Comparison of ENCODE assay signal across 12 mouse cellular contexts in the genomic region with DNA sequence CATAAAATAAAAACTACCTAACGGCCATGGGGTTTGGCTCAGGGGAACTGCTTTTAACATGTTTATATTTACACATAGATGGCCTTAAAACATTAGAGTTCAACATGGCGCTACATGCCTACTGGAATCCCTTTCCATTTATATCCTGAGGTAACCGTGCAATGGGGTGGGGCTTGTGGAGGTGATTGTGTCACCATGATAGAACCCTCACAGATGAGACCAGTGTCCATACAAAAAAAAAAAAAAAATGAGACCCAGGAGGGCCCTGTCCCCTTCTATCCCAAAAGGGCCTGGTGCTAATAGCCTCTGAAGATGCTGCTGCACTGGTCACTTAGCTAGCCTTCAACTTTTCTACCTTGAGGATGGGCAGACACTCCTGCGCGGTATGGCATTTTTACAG.
DNase-seq lines count a peak whose midpoint lies in the region; ATAC-seq and TF ChIP-seq lines count a peak whose summit lies in the region.
"Had no signal": no experiment of that assay in that cellular context is flagged by ENCODE, and none has a peak within 500 bp of the region (broad histone marks: within the 10 kb centered on the region; RNA-seq: fewer than 3 reads in every experiment).

No protein-coding gene starts in this region.

- no peak for TF ChIP-seq CTCF in layer of hippocampus, adult 2 months (conservative IDR thresholded peaks at IDR 0.05)
- TF ChIP-seq CTCF in cortical plate, adult 2 months (IDR thresholded peaks at IDR 0.05; ENCODE audit: extremely low read depth, insufficient read depth, low read length): no peak

- H3K9ac ChIP-seq in liver, embryonic 16.5 days (ENCODE audit: low read depth, low read length): no peak overlapping the region
- H3K9ac ChIP-seq: hindbrain, embryonic 12.5 days had no signal

- H3K9me3 ChIP-seq in liver, embryonic 16.5 days (replicated peaks; ENCODE audit: control insufficient read depth, low read length): no peaks in the 10 kb centered on the region
- H3K9me3 ChIP-seq: hindbrain, embryonic 12.5 days had no signal

- 75% methylated on average over 5 of the region's 5 CpGs for WGBS in liver, embryonic 16.5 days (ENCODE audit: insufficient replicate concordance)

- no peaks in the 10 kb centered on the region for H3K27me3 ChIP-seq in liver, embryonic 16.5 days (ENCODE audit: control insufficient read depth, insufficient read depth, low read depth, low read length)
- H3K27me3 ChIP-seq: hindbrain, embryonic 12.5 days had no signal

- TF ChIP-seq POLR2A in cortical plate, adult 2 months (IDR thresholded peaks at IDR 0.05; ENCODE audit: extremely low read depth, insufficient read depth, low read length): no peak

- no peak overlapping the region for H3K4me3 ChIP-seq in layer of hippocampus, adult 2 months
- H3K4me3 ChIP-seq in cortical plate, adult 2 months (ENCODE audit: insufficient read depth, low read length): no peak overlapping the region
- H3K4me3 ChIP-seq in liver, embryonic 16.5 days (ENCODE audit: low read depth, low read length): no peak overlapping the region
- H3K4me3 ChIP-seq: hindbrain, embryonic 12.5 days had no signal

- DNase-seq in heart, adult 11 months: peak; percentile 91
- DNase-seq in heart, adult 9 months (ENCODE audit: low spot score in 2 of 2): no peak
- no peak for DNase-seq in layer of hippocampus, adult 2 months (ENCODE audit: low spot score in 2 of 2)
- no peak for DNase-seq in layer of hippocampus, adult 9-10 months (ENCODE audit: low spot score)
- no peak for DNase-seq in adrenal gland, adult 8-10 months
- DNase-seq in cerebellum, postnatal 14 days: no peak
- DNase-seq: cerebellum, postnatal 25 days; right cerebral cortex, adult 18-20 months had no signal

- peaks cover 9% of the 10 kb centered on the region for H3K4me1 ChIP-seq in cortical plate, adult 2 months (ENCODE audit: control insufficient read depth, insufficient read depth, low read length)
- H3K4me1 ChIP-seq in liver, embryonic 16.5 days (ENCODE audit: control insufficient read depth, low read depth, low read length): peaks cover 68% of the 10 kb centered on the region
- H3K4me1 ChIP-seq: hindbrain, embryonic 12.5 days had no signal

- H3K4me2 ChIP-seq in liver, embryonic 16.5 days (ENCODE audit: low read depth, low read length): 0 out of 2 replicates have a peak overlapping the region, but pooled peaks have one; percentile 76
- H3K4me2 ChIP-seq: hindbrain, embryonic 12.5 days had no signal

- H3K36me3 ChIP-seq in liver, embryonic 16.5 days (ENCODE audit: control insufficient read depth, insufficient read depth): no peaks in the 10 kb centered on the region
- H3K36me3 ChIP-seq: hindbrain, embryonic 12.5 days had no signal

- no peak for ATAC-seq in liver, embryonic 16.5 days (ENCODE audit: low read depth)
- ATAC-seq: activated CD4-positive, CD25-positive, alpha-beta regulatory T cell, adult 4 months had no signal

- H3K27ac ChIP-seq in layer of hippocampus, adult 2 months: peak overlapping the region; percentile 64; the same call in 1 of the 2 replicates
- H3K27ac ChIP-seq in cortical plate, adult 2 months (ENCODE audit: insufficient read depth, low read length): peak overlapping the region; percentile 87
- peak overlapping the region; percentile 99 for H3K27ac ChIP-seq in liver, embryonic 16.5 days (ENCODE audit: low read length)
- H3K27ac ChIP-seq: hindbrain, embryonic 12.5 days had no signal
